Mouse (Mus musculus) ES-E14 (cell line): ENCODE measurements around the gene Eva1a.

Source experiments
- CHD2 ChIP-seq: IDR thresholded peaks from 2 replicates; pipeline ENCODE4 v1.6.1; 2014; ENCODE audit warnings: mild to moderate bottlenecking, low read depth, low read length, inconsistent platforms
- HCFC1 ChIP-seq: IDR thresholded peaks from 2 replicates; pipeline ENCODE4 v1.6.1; 2012; ENCODE audit warnings: low read length, inconsistent platforms, borderline replicate concordance; ENCODE audit not compliant: insufficient read depth
- MAFK ChIP-seq: IDR thresholded peaks from 2 replicates; pipeline ENCODE4 v1.6.1; 2014; ENCODE audit warnings: mild to moderate bottlenecking, low read depth, low read length, inconsistent platforms; ENCODE audit not compliant: insufficient read depth
- ZC3H11A ChIP-seq: IDR thresholded peaks from 2 replicates; pipeline ENCODE4 v1.6.1; 2012; ENCODE audit warnings: low read depth, mild to moderate bottlenecking, inconsistent platforms, low read length, borderline replicate concordance
- ZNF384 ChIP-seq: IDR thresholded peaks from 2 replicates; pipeline ENCODE4 v1.6.1; 2012; ENCODE audit warnings: low read depth, low read length, inconsistent platforms

DNA sequence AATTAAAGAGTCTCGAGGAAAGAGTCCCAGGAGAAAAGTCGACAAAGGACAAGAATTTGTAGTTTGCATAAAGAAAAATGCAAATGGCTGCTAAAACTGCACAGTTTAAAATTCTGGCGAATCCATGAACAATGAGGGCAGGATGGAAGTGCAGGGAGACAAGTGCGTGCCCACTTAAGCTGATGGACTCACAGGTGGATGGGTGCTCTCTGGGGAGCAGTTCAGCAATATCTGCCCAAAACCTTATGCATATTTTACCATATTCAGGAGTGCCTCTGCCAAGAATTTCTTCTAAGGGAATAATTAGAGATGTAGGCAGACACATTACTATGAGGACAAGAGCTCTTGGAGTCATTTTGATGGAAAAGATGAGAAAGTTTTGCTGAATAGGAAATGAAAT lies 35.5 kb downstream of the Eva1a start:
- no peak for TF ChIP-seq ZNF384
- TF ChIP-seq ZC3H11A: no peak
- TF ChIP-seq CHD2: no peak
- TF ChIP-seq HCFC1: no peak
- TF ChIP-seq MAFK: no peak
